Mouse (Mus musculus) adrenal gland, postnatal 4 days (tissue): ENCODE results near the gene Csde1. TPM values are rescaled to one million over a fixed set of nuclear protein-coding genes. Genes with fewer than 3 reads are reported as not detected.
A peak's percentile ranks its signal among the peaks of the same experiment; 100 is the strongest.

Experiments
- DNase-seq, 2 experiments: peaks; one replicate each; pipeline ENCODE4 v3.0.0; 2021 to 2022; ENCODE audit warnings: low spot score in 2 of 2, mixed read lengths in 2 of 2
- long read RNA-seq, 2 experiments: library from polyadenylated mRNA; stranded (forward); transcript quantifications; one replicate each; pipeline ENCODE4 v2.0.0; 2021
- total RNA-seq, 2 experiments: library from RNA; stranded (reverse); gene quantifications; 2 replicates each; pipeline ENCODE4 v1.2.3; 2021

Csde1 gene
- total RNA-seq = 100 to 1,000 TPM; 337 to 354 TPM
- long read RNA-seq, experiment 1, full-length matches to known transcripts = 55 of 91 reads
- long read RNA-seq, experiment 1, partial matches to known transcripts = 21 of 91 reads
- long read RNA-seq, experiment 1, other reads (novel, unspliced or antisense) = 15 of 91 reads
- long read RNA-seq, experiment 2, full-length matches to known transcripts = 163 of 221 reads
- long read RNA-seq, experiment 2, partial matches to known transcripts = 31 of 221 reads
- long read RNA-seq, experiment 2, other reads (novel, unspliced or antisense) = 27 of 221 reads

DNA sequence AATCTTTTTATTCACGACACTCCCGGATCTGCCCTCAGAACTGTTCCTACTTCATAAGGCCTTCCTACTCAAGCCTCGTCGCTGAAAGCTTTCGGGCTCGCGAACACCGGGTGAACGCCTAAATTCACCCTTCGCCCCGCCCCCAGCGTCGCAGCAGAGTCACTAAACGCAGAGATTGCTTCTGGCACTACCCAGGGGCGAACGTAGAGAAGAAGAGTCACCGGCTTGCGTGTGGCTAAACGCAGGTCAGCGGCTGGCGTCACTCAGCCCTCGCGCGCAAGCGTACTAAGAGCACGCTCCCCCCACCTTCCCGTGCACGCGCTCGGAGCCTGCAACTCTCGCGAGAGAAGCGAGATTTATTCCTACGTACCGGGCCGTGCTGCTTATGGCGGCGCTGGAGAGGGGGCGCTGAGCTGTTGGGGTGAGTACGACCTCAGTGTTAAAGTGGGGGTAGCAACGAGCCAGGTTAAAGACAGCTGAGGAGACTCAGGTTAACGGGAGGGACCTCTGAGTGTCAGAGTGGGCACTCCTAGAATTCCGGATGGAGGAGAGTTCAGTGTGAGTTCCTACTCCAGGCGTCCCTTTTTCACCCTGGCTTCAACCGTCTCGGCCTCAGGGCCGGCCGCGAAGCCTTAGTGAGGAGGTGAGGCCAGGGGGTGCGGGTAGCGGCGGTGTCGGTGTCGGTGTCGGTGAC is at the start of gene Csde1:
Csde1 (plus strand) TSS at position 178 of the 694 bp plus-strand sequence.
- DNase-seq = peak; percentile 84 to 94

DNA sequence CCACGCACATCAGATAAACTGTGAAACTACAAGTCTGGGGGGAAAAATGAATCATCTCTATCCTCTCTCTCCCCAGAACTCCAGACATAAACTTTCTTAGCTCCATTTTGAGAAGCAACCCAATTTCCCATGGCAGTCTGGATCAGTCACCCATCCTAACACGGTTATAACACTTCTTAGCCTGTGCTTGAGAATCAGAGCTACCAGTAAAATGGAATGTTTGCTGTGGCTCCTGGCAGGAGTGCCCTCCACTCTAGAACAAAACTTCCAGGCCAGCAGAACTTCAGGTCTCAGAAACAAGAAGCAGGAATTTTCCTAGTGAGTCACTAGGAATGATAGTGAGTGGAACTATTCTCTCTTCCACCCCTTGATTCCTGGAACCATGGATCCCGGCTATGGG is 49.7 kb upstream of the Csde1 start:
- DNase-seq = no peak

DNA sequence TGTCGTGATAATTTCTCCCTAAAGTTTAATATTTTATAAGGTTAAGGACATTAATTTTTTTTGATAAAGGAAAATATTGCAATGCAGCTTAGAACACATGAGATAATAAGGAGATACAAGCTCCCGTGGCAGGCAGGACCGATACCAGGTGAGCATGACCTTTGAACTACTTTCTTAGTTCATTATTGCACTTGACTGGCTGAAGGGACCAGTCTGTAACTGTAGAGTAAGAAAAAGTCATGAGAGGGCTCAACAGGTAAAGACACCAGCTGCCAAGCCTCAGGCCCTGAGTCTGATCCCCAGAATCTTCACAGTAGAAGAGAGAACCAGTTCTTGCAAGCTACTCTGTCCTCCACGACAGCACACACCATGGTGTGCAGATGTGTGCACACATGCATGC is 43.3 kb upstream of the Csde1 start:
- no peak for DNase-seq

DNA sequence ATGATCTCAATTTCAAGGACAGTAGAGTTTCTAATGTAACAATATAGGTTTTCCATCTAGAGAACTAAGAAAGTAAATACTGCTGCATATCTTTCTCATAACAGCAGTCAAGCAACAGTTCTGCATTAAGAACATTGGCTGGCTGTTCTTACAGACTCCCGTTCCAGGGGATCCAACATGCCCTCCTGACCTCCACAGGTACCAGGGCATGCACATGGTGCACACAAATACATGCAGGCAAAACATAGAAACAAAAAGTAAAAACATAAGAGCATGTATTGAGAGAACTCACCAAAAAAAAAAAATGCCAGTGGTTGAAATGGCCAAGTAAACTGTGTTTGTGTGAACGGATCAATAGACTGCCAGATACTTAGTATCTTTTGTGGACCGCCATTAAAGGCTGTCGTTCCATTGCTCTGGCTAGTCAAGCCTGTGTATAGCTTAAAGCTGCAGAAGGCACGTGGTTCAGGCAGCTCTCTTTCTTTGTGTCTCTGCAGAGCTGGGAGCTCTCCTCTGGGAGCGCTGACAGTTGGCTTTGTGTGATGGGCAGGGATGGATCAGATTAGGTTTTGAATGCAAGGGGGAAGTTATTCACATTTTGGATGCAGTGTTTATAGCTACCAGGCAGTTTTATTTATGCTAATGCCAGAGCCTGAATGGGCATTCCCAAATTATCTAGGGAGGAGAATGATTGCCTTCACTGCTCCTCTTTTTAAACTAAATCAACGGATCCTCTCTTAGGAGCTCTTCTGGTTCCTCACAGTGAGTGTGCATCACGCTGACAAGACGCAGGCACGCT is 40.5 kb upstream of the Csde1 start:
- no peak for DNase-seq

DNA sequence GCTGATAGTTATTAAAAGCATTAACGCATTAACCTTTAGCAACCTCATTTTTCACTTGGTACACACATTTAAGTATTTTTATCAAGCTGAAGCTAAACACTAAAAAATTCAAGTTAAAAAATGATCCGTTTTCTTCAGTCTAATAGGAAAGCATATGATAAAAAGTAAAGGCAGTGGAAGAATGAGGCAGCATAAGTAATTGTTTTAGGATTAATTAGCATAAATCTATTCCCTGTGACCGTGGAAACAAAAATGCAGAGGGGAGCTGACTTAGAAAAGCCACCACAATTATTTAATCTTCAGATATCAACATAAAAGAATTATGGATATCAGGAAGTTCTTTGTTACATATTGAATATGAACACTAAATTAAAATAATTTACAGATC is 39.9 kb upstream of the Csde1 start:
- no peak for DNase-seq

DNA sequence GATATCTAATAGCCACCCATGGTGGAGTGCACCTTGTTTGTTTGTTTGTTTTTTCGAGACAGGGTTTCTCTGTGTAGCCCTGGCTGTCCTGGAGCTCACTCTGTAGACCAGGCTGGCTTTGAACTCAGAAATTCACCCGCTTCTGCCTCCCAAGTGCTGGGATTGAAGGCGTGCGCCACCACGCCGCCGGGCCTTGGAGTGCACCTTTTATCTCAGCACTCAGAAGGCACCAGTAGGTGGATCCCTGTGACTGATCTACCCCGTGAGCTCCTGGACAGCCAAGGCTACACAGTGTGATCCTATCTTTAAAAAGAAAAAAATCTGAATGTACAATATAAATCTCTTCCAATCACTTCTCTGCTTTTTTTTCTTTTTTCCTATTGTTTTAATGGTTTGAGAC is 29.2 kb upstream of the Csde1 start:
- DNase-seq = no peak

DNA sequence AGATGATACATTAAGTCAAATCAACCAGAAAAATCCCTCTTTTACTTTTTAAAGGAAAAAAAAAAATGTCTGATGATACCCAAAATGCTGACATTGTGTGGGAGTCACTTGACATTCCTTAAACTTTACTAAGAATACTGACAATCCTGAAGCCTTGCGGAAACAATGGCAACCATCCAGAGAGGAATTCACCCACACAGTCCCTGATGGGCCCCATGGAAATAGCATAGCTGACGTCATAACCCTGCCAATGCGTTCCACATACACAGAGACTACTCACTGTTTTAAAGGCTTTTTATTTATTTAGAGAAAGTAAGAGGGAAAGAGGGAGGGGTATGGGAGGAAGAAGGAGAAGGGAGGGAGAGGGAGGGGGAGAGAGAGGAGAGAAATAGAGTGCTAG is 27.3 kb upstream of the Csde1 start:
- no peak for DNase-seq

DNA sequence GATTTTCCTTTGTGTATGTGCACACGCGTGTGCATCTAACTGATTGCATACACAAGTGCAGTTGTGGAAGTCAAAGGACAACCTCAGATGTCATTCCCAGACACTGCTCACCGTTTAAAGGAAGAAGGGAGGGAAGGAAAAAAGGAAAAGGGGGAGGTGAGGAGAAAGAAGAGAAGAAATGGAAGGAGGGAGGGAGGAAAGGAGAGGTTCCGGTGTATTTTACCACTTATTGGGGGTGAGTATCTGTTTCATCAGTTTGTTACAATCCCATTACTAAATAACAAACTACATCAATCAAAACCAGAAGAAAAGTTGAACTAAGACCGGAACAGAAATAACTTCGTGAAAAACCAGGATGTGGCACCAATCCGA is 25.0 kb upstream of the Csde1 start:
- no peak for DNase-seq

DNA sequence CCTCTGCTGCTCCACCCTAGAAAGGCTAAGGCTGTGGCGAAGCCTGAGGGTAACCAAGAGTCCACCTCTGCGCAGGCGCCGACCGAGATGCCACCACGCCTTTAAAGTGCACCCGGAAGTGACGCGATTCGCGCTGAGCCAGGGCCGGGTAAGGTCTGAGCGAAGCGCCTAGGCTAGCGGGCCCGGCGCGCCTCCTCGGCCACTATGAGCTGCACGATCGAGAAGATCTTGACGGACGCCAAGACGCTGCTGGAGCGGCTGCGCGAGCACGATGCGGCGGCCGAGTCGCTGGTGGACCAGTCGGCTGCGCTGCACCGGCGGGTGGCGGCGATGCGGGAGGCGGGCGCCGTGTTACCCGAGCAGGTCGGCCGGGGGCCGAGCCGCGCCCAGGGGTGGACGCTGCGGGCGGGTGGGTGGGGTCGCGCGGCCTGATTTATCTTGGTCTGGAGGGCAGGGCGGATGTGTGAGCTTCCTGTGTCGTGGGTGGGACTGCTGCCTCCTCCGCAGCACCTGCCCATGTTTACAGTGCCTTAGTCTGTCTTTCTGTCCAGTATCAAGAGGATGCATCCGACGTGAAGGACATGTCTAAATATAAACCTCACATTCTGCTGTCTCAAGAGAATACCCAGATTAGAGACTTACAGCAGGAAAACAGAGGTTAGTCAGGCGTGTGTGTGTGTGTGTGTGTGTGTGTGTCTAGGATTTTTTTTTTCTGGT is 24.5 kb upstream of the Csde1 start, which contains the start of gene Sike1:
Sike1 (plus strand) TSS at position 104 of the 717 bp plus-strand sequence.
- DNase-seq = peak; percentile 81 to 88

DNA sequence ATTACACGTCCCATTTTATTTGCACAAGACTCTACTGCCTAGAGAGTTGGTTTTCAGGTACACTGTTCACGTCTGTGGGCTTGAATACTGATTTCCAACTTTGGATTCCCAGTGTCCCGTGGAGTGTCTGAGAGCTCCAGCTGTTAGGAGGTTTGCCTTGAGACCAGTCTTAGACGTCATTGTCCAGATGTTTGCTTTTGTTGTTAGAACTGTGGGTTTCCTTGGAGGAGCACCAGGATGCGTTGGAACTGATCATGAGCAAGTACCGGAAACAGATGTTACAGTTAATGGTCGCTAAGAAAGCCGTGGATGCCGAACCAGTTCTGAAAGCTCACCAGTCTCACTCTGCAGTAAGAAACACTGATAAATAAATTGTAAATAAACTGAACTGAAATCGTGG is 23.2 kb upstream of the Csde1 start:
- DNase-seq = no peak

DNA sequence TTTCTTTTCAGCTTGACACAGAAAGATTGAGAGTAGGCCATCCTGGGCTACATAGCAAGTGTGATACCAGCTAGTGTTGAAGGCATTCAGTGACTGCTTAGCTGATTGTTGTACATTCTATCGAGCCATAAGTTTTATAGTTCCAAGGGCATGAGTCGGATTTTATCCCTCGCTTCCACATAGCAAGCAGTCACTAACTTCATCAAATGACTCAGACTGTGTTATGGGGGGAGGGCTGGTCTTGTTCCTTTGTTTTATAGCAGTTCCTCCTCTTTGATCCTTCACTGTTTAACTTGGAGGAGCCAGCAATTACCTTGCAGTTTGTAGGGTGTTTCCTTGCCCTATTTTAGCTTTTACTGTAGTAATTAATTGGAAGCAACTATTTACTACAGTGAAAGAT is 22.6 kb upstream of the Csde1 start:
- no peak for DNase-seq

DNA sequence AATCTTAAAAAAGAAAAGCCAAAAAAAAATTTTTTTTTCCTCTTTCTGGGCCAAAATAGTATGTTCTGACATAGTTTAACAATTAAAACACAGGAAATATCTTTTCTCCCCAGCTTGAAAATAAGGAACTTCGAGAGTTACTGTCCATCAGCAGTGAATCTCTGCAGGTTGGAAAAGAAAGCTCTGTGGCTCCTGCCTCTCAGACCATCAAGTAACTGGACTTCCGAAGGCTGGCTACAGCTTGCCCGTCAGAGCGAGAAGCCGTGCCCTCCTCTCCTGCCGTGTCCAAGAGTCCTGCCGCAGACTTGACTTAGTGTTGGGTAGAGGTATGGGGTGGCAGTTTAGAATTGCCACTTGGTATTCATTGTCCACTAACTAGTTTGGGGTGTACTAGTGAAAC is 18.6 kb upstream of the Csde1 start:
- DNase-seq = no peak

DNA sequence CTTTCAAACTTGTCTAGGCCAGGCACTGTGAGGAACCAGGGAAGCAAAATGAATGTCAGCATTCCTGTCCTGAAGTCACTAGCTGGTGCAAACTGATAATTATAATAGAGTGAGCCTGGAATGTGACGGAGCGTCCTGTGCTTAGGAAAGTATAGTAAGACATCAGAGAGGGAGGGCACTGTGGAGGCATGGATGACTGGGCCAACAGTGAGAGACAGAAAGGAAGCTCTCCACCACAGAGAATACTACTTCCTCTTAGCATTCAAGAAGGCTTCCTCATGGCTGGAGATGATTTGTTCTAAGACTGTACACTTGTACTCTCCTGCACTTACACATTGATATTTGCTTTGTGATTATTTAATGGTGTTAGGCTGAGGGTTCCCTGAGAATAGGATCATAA is 2.9 kb upstream of the Csde1 start:
- DNase-seq = no peak

DNA sequence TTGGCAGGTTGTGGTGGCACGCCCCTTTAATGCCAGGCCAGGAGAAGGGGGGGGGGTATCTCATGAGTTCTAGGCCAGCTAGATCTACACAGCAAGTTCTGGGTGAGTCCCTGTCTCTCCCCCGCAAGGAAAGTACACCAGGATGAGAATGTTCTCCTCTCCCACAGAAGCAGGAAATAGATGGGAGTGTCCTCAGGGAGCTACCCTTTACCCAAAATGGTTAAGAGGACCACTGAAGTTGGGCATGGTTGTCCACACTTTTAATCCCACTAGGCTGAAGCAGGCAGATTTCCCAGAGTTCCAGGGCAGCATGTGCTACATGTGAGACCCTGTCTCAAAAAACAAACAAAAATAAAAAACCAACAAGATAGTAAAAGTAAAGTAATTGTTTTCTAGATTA is 764 bp upstream of the Csde1 start:
- DNase-seq = no peak

DNA sequence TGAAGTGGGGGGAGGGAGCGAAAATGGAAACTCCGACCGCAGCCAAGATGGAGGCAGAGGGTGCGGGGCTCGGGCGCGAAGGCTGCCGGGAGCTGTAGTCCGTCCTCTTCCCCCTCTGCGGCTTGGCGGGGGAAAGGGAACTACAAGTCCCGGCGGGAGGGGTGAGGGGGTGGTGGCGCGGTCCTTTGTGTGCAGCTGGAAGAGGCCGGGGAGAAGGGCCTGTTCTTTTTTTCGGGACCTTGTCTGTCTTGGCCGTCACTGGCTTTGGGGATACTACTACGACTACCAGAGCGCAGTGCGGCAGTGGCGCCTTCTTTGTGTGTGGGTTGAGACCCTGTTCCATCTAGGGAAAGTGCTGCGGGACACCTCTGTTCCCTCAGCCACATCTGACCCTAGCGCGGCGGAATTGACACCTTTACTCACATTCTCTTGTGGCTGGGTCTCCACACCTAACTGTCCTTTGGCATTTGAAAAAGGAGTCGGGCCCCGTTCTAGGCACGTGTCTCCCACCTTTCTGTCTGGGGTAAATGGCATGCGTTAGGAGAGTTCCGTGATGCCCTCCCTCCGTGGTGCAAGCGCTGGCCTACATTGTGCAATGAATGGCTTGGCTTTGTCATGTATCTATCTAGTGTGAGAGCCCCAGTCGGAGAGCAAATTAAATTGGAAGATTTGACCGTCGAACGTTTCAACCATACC is 865 bp downstream of the Csde1 start:
- DNase-seq = peak; percentile 74 to 79

DNA sequence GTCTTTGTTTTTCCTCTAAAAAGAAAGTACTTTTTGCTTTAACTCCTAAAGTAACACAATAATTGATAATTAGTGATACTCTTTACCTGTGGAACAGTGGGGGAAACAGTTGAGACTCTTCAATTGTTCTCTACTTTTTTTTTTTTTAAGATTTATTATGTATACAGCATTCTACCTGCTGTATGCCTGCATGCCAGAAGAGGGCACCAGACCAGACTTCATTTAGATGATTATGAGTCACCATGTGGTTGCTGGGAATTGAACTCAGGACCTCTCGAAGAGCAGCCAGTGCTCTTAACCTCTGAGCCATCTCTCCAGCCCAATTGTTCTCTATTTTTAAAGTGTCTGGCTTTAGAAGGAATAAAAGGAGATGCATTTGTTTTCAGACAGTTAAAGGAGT is 5.9 kb downstream of the Csde1 start:
- DNase-seq = no peak

DNA sequence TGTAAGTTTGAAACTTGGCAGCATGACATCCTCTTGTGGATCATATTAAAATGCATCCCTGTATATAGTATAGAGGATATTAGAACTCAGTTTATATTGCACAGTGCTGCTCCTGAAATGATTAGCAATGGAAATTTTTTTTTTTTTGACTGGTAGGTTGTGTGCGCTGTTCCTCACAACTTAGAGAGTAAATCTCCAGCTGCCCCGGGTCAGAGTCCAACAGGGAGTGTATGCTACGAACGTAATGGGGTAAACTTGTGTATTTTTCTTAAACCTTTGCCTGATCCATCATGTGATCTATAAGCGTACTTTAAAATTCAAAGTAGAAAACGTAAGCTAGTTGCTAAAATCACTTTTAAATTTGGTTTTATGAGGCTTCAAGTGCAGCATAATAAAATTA is 20.1 kb downstream of the Csde1 start:
- no peak for DNase-seq

DNA sequence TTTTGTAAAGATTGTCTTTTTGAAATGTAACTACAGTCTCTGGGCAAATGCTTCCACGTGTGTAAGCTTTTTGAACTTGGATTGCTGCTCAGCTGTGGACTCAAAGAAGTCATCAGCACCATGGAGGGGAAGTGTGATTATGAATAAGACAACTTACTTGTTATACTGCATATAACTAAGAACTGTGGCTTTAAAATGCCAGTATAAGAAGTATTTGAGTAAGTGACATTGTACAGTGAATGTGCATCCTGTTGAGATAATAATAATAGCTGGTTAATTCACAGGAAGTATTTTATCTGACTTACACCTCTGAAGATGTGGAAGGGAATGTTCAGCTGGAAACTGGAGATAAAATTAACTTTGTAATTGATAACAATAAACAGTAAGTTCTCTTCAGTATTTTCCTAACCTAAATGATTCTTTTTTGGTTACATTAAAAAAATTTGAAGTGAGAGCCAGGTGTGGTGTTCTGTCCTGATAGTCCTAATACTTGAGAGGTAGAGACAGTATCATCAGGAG is 20.7 kb downstream of the Csde1 start:
- no peak for DNase-seq

DNA sequence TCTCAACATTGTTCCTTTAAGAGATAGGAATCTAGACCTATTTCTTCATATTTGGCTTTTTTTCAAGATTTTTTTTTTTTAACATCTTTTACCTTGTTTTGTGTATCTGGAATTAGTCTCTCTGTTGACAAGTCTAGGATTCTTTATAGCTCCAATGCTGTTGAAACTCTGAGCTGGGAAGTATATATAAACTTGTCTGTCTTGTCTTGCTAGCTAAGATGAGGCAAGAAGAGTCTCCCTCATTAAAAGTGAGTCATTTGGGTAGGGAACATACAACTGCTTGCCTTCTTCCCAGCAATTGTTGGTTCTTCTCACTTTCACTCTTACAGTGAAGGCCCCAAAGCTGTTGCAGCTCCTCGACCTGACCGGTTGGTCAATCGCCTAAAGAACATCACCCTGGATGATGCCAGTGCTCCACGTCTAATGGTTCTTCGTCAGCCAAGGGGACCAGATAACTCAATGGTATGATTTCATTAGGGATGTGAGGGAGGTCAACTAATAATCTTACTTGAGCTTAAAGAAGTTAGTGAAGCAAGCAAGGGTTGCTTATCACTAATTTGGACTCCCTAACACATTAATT is 35.9 kb downstream of the Csde1 start:
- DNase-seq = no peak

DNA sequence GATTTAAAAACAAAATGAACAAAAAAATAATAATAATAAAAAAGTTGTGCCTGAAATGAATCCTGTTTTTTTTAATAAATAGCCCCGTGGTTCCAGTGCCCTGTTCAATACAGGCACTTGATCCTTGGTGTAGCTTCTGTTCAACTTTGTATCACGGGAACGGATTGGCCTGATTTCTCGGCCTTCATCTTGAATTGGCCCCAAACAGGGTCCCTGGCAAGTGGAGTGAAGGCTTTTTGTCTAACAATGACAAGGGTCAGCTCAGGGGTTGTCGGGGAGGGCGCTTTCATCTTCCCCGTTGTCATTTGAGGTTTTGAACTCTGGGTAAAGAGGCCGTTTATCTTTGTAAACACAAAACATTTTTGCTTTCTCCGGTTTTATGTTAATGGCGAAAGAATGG is 37.5 kb downstream of the Csde1 start:
- DNase-seq = no peak
